Mouse (Mus musculus): ENCODE measurements around the gene Olfr1029. TPM values are rescaled to one million over a fixed set of nuclear protein-coding genes. Genes with fewer than 3 reads are reported as not detected.
"Not testable (repeated sequence)": the region's sequence is repeated elsewhere in the genome, so short reads cannot be mapped to it uniquely, and the experiment has no call there.

Gene Olfr1029
- polyA plus RNA-seq (2016; fragmentation: Nextera tagmentation; extraction: Ambion mirVana): not detected in 2 replicates

GRCm38 (mm10) chr2:85973595-85973994 lies at the start of gene Olfr1029:
TSS of gene Olfr1029 (plus strand) at chr2:85973895.
- H3K4me1 ChIP-seq: no peaks in the 10 kb centered on the region
- H3K4me3 ChIP-seq: no peak within 1 kb of the TSS
- no peaks in the 10 kb centered on the region for H3K27me3 ChIP-seq (replicated peaks; ENCODE audit: low read depth, poor library complexity, severe bottlenecking)
- no peaks in the 10 kb centered on the region for H3K36me3 ChIP-seq (replicated peaks)
- WGBS: 92% methylated on average over 2 of the region's 2 CpGs
- H3K27ac ChIP-seq (replicated peaks): no peak within 1 kb of the TSS
- no peaks in the 10 kb centered on the region for H3K9me3 ChIP-seq
- DNase-seq (ENCODE audit: low spot score): no peak

- H3K27ac ChIP-seq (replicated peaks): no peak within 1 kb of the TSS
- H3K4me3 ChIP-seq: no peak within 1 kb of the TSS
- H3K27me3 ChIP-seq (replicated peaks; ENCODE audit: low read depth, poor library complexity, severe bottlenecking): no peaks in the 10 kb centered on the region
- H3K9me3 ChIP-seq: no peaks in the 10 kb centered on the region
- no peaks in the 10 kb centered on the region for H3K36me3 ChIP-seq (replicated peaks)
- 78% methylated on average over 1 of the region's 1 CpGs for WGBS
- DNase-seq (ENCODE audit: low spot score): no peak
- no peaks in the 10 kb centered on the region for H3K4me1 ChIP-seq
These were observed 23.6 kb upstream of the Olfr1029 start, which contains the start of gene Olfr1028 for GRCm38 (mm10) chr2:85950137-85950536. TSS of gene Olfr1028 (plus strand) at chr2:85950437.

- H3K9me3 ChIP-seq: no peaks in the 10 kb centered on the region
- DNase-seq (ENCODE audit: low spot score): no peak
- WGBS: 82% methylated on average over 1 of the region's 1 CpGs
- no peaks in the 10 kb centered on the region for H3K4me1 ChIP-seq
- no peak within 1 kb of the TSS for H3K4me3 ChIP-seq
- H3K36me3 ChIP-seq (replicated peaks): no peaks in the 10 kb centered on the region
- H3K27me3 ChIP-seq (replicated peaks; ENCODE audit: low read depth, poor library complexity, severe bottlenecking): no peaks in the 10 kb centered on the region
- H3K27ac ChIP-seq (replicated peaks): no peak within 1 kb of the TSS
These were observed 5.3 kb downstream of the Olfr1029 start, which contains the start of gene Olfr1030 for GRCm38 (mm10) chr2:85978976-85979375. TSS of gene Olfr1030 (plus strand) at chr2:85979276.

GRCm38 (mm10) chr2:85990004-85990403 lies 16.3 kb downstream of the Olfr1029 start, which contains the start of gene Olfr1031:
TSS of gene Olfr1031 (plus strand) at chr2:85990304.
- Histone ChIP-seq H3K36me3 (replicated peaks) (no peaks in the 10 kb centered on the region), H3K9me3 (no peaks in the 10 kb centered on the region), H3K4me1 (no peaks in the 10 kb centered on the region), H3K27ac (replicated peaks) (no peak within 1 kb of the TSS), H3K4me3 (no peak within 1 kb of the TSS), H3K27me3 (replicated peaks; ENCODE audit: low read depth, poor library complexity, severe bottlenecking) (no peaks in the 10 kb centered on the region)
- DNase-seq (ENCODE audit: low spot score): no peak
- 70% methylated on average over 3 of the region's 3 CpGs for WGBS

- Histone ChIP-seq H3K4me1 (no peaks in the 10 kb centered on the region), H3K4me3 (no peak within 1 kb of the TSS), H3K9me3 (no peaks in the 10 kb centered on the region), H3K27me3 (replicated peaks; ENCODE audit: low read depth, poor library complexity, severe bottlenecking) (no peaks in the 10 kb centered on the region), H3K36me3 (replicated peaks) (no peaks in the 10 kb centered on the region), H3K27ac (replicated peaks) (no peak within 1 kb of the TSS)
- no peak for DNase-seq (ENCODE audit: low spot score)
- 88% methylated on average over 7 of the region's 7 CpGs for WGBS
These were observed 31.5 kb downstream of the Olfr1029 start, which contains the start of gene Olfr1032 for GRCm38 (mm10) chr2:86005240-86005639. TSS of gene Olfr1032 (plus strand) at chr2:86005540.

GRCm38 (mm10) chr2:86020406-86020805 lies 46.7 kb downstream of the Olfr1029 start, which contains the start of gene Olfr1033:
TSS of gene Olfr1033 (plus strand) at chr2:86020633.
- H3K4me3 ChIP-seq: peak within 1 kb of the TSS; percentile 48
- H3K27me3 ChIP-seq (replicated peaks; ENCODE audit: low read depth, poor library complexity, severe bottlenecking); H3K36me3 ChIP-seq (replicated peaks); H3K9me3 ChIP-seq; H3K4me1 ChIP-seq; H3K27ac ChIP-seq (replicated peaks): not testable (repeated sequence)
- WGBS: 8% methylated on average over 11 of the region's 11 CpGs
- DNase-seq (ENCODE audit: low spot score): peak; percentile 24

GRCm38 (mm10) chr2:86021518-86021917 lies 47.8 kb downstream of the Olfr1029 start:
- not testable (repeated sequence) for H3K27me3 ChIP-seq (replicated peaks; ENCODE audit: low read depth, poor library complexity, severe bottlenecking); DNase-seq (ENCODE audit: low spot score); H3K27ac ChIP-seq (replicated peaks); H3K4me3 ChIP-seq; H3K9me3 ChIP-seq; H3K36me3 ChIP-seq (replicated peaks); H3K4me1 ChIP-seq
- WGBS: 77% methylated on average over 8 of the region's 9 CpGs

Other genes starting within 250 kb of the Olfr1029 start
- not detected in 2 replicates for gene Olfr1012, start 211.1 kb upstream of the Olfr1029 start, polyA plus RNA-seq (2016; fragmentation: Nextera tagmentation; extraction: Ambion mirVana)
- not detected in 2 replicates for gene Olfr1013, start 206.8 kb upstream of the Olfr1029 start, polyA plus RNA-seq (2016; fragmentation: Nextera tagmentation; extraction: Ambion mirVana)
- not detected in 2 replicates for gene Olfr1014, start 201.2 kb upstream of the Olfr1029 start, polyA plus RNA-seq (2016; fragmentation: Nextera tagmentation; extraction: Ambion mirVana)
- gene Olfr1015, start 191.9 kb upstream of the Olfr1029 start, polyA plus RNA-seq (2016; fragmentation: Nextera tagmentation; extraction: Ambion mirVana): not detected in 2 replicates
- gene Olfr1016, start 171.4 kb upstream of the Olfr1029 start, polyA plus RNA-seq (2016; fragmentation: Nextera tagmentation; extraction: Ambion mirVana): not detected in 2 replicates
- gene Olfr1018, start 155.4 kb upstream of the Olfr1029 start, polyA plus RNA-seq (2016; fragmentation: Nextera tagmentation; extraction: Ambion mirVana): not detected in 2 replicates
- not detected in 2 replicates for gene Olfr1019, start 128.4 kb upstream of the Olfr1029 start, polyA plus RNA-seq (2016; fragmentation: Nextera tagmentation; extraction: Ambion mirVana)
- not detected in 2 replicates for gene Olfr1020, start 126.9 kb upstream of the Olfr1029 start, polyA plus RNA-seq (2016; fragmentation: Nextera tagmentation; extraction: Ambion mirVana)
- gene Olfr1022, start 105.3 kb upstream of the Olfr1029 start, polyA plus RNA-seq (2016; fragmentation: Nextera tagmentation; extraction: Ambion mirVana): not detected in 2 replicates
- not detected in 2 replicates for gene Olfr1023, start 88.3 kb upstream of the Olfr1029 start, polyA plus RNA-seq (2016; fragmentation: Nextera tagmentation; extraction: Ambion mirVana)
- not detected in 2 replicates for gene Olfr1024, start 68.8 kb upstream of the Olfr1029 start, polyA plus RNA-seq (2016; fragmentation: Nextera tagmentation; extraction: Ambion mirVana)
- gene Olfr1025-ps1, start 58.7 kb upstream of the Olfr1029 start, polyA plus RNA-seq (2016; fragmentation: Nextera tagmentation; extraction: Ambion mirVana): not detected in 2 replicates
- gene Olfr1026, start 52.3 kb upstream of the Olfr1029 start, polyA plus RNA-seq (2016; fragmentation: Nextera tagmentation; extraction: Ambion mirVana): not detected in 2 replicates
- not detected in 2 replicates for gene Olfr1028, start 23.5 kb upstream of the Olfr1029 start, polyA plus RNA-seq (2016; fragmentation: Nextera tagmentation; extraction: Ambion mirVana)
- not detected in 2 replicates for gene Olfr1030, start 5.4 kb downstream of the Olfr1029 start, polyA plus RNA-seq (2016; fragmentation: Nextera tagmentation; extraction: Ambion mirVana)
- not detected in 2 replicates for gene Olfr1031, start 16.4 kb downstream of the Olfr1029 start, polyA plus RNA-seq (2016; fragmentation: Nextera tagmentation; extraction: Ambion mirVana)
- not detected in 2 replicates for gene Olfr1032, start 31.6 kb downstream of the Olfr1029 start, polyA plus RNA-seq (2016; fragmentation: Nextera tagmentation; extraction: Ambion mirVana)
- gene Olfr1033, start 46.7 kb downstream of the Olfr1029 start, polyA plus RNA-seq (2016; fragmentation: Nextera tagmentation; extraction: Ambion mirVana): not detected in 2 replicates
- gene Olfr1034, start 72.0 kb downstream of the Olfr1029 start, polyA plus RNA-seq (2016; fragmentation: Nextera tagmentation; extraction: Ambion mirVana): not detected in 2 replicates
- not detected in 2 replicates for gene Olfr1036, start 100.1 kb downstream of the Olfr1029 start, polyA plus RNA-seq (2016; fragmentation: Nextera tagmentation; extraction: Ambion mirVana)
- gene Olfr1037, start 113.5 kb downstream of the Olfr1029 start, polyA plus RNA-seq (2016; fragmentation: Nextera tagmentation; extraction: Ambion mirVana): not detected in 2 replicates
- gene Olfr1039, start 162.0 kb downstream of the Olfr1029 start, polyA plus RNA-seq (2016; fragmentation: Nextera tagmentation; extraction: Ambion mirVana): not detected in 2 replicates
- not detected in 2 replicates for gene Olfr1040, start 172.8 kb downstream of the Olfr1029 start, polyA plus RNA-seq (2016; fragmentation: Nextera tagmentation; extraction: Ambion mirVana)
- not detected in 2 replicates for gene Olfr1042, start 187.9 kb downstream of the Olfr1029 start, polyA plus RNA-seq (2016; fragmentation: Nextera tagmentation; extraction: Ambion mirVana)
- gene Olfr1043, start 193.6 kb downstream of the Olfr1029 start, polyA plus RNA-seq (2016; fragmentation: Nextera tagmentation; extraction: Ambion mirVana): not detected in 2 replicates
- gene Olfr1044, start 203.9 kb downstream of the Olfr1029 start, polyA plus RNA-seq (2016; fragmentation: Nextera tagmentation; extraction: Ambion mirVana): not detected in 2 replicates
- gene Olfr52, start 211.8 kb downstream of the Olfr1029 start, polyA plus RNA-seq (2016; fragmentation: Nextera tagmentation; extraction: Ambion mirVana): not detected in 2 replicates
- not detected in 2 replicates for gene Olfr1045, start 229.1 kb downstream of the Olfr1029 start, polyA plus RNA-seq (2016; fragmentation: Nextera tagmentation; extraction: Ambion mirVana)
- not detected in 2 replicates for gene Olfr1046, start 245.4 kb downstream of the Olfr1029 start, polyA plus RNA-seq (2016; fragmentation: Nextera tagmentation; extraction: Ambion mirVana)